Mouse (Mus musculus): ENCODE measurements around the gene Pdzd3. TPM values are rescaled to one million over a fixed set of nuclear protein-coding genes. Genes with fewer than 3 reads are reported as not detected.
"Not testable (repeated sequence)": the region's sequence is repeated elsewhere in the genome, so short reads cannot be mapped to it uniquely, and the experiment has no call there.

Gene Pdzd3
- 0.30 TPM in 1 of 2 replicates, not detected in the other for total RNA-seq (2021)
- long read RNA-seq, experiment 1 = 0 reads
- long read RNA-seq, experiment 2 = 0 reads

DNA sequence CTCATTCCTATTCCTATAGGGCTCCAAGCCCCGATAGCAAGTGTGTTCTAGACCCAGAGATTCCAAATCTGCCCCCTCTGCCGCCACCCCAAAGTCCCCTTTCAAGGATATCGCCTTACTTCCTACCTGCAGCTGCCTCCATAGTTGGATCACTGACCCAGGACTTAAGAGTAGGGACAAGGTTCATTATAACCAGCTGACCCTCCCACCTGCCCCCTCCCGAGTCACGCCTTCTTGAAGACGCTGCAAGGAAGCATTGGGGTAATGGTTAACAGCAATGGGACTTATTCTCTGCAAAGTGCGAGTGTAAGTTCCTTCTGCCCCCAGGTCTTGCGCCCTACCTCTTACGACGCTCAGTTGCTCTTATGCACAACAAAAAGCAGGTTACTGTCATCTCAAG lies at the start of gene Pdzd3:
Pdzd3 (minus strand) TSS at position 158 of the 400 bp plus-strand sequence.
- no peak for DNase-seq

- DNase-seq = not testable (repeated sequence)
Measured at GRCm38 (mm10) chr9:44300001-44300400, 48.7 kb upstream of the Pdzd3 start.

DNA sequence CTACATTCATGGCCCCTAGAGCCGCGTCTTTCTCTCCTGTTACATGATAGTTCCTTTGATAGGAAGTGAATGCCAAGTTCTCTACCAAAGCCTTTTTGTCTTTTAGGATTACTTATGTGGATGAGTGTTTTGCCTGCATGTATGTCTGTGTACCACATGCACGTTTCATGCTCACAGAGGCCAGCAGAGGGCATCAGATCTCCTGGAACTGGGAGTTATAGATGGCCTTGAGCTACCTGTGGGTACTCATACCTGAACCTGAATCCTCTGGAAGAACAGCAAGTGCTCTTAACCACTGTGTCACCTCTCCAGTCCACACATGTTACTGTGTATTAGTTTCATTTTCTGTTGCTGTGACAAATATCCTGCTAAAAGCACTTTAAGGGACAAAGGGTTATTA lies 41.2 kb upstream of the Pdzd3 start:
- DNase-seq = peak; percentile 56

- DNase-seq = peak; percentile 27
Measured at GRCm38 (mm10) chr9:44288959-44289291, 37.7 kb upstream of the Pdzd3 start.

- DNase-seq = peak; percentile 62
Measured at GRCm38 (mm10) chr9:44288076-44288958, 37.0 kb upstream of the Pdzd3 start, which contains the start of gene Abcg4. Gene Abcg4, minus strand, starts transcription at chr9:44288615.

DNA sequence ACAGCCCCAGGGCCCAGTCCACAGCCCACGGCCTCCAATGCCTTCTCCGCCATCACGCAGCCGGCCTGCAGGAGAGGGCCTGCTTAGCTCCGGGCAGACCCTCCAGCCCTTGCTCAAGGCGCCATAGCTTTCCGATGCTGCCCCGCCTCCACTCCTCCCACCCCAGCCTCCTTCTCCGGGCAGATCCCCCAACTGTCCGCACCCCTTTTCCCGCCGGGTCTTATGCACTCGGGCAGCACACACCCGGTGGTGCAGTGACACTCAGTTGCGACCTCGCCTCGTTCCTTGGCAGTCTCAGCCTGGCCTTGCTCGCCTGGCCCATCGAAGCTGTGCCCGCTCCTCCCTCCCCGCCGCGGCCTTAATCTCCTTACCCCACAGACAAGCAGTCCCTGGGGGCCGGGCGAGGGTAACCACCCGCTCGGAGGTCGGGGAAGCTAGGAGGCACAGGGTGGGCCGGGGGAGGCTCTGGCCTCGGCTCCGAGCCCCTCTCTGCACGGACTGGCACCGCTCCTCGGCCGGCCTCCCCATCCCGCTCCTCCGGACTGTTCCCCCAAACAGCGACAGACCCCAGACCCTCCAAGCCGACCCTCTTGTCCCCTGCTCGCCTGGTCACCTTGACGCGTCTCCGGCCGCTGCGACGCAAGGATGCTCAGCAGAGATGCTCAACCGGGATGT lies 36.3 kb upstream of the Pdzd3 start:
- peak; percentile 80 for DNase-seq

DNA sequence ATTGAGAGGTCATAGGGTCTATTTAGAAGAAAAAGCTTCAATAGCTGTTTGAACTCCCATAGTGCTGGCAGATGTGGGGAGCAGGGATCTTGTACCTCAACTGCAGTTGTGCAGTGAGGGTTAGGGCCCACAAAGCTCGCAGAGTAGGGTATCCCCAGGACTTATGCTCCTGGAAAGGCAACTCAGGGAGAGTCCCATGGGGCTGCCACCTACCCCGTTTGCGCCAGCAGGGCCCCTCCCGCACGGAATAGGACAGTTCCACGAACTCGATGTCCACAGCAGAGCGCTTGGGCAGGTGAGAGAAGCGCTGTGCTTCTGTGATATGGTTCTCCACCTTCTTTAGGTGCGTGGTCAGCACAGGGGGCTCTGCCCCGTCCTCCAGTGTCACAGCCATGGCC lies 35.7 kb upstream of the Pdzd3 start:
- peak; percentile 22 for DNase-seq

- DNase-seq = no peak
Measured at GRCm38 (mm10) chr9:44286256-44286850, 35.1 kb upstream of the Pdzd3 start.

- DNase-seq = peak; percentile 78
Measured at GRCm38 (mm10) chr9:44283183-44283582, 31.9 kb upstream of the Pdzd3 start.

DNA sequence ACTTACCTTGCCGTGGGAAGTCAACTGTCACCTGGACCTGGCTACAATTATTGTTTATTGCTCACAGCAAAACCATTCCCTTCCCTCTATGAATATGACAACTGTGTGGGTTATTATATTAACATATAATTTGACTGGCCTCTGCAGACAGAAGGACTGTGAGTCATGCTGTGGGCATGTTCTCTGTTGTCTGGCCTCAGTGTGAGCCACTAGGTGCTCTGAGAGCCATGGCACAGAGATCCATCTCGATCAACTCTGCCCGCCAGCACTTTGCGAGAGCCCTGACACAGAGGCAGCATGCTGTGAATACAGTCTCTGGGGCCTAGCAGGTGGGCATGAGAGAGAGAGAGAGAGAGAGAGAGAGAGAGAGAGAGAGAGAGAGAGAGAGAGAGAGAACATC lies 18.7 kb upstream of the Pdzd3 start:
- peak; percentile 49 for DNase-seq

DNA sequence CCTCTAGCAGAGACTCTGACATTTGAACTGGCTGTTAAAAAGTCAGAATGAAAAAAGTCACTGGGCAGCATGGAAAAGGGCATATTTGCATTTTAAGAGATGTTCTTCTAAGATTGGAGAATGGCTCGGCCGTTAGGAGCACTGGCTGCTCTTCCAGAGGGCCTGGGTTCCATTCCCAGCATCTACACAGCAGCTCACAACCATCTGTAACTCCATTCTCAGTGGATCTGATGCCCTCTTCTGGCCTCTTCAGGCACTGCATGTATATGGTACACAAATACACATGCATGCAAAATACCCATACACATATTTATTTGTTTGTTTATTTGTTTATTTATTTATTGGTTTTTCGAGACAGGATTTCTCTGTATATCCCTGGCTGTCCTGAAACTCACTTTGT lies 17.8 kb upstream of the Pdzd3 start:
- peak; percentile 36 for DNase-seq

- DNase-seq = no peak
Measured at GRCm38 (mm10) chr9:44268432-44268831, 17.2 kb upstream of the Pdzd3 start, which contains the start of gene Nlrx1. Gene Nlrx1, minus strand, starts transcription at chr9:44268599.

- peak; percentile 96 for DNase-seq
Measured at GRCm38 (mm10) chr9:44268027-44268360, 16.7 kb upstream of the Pdzd3 start.

- peak; percentile 53 for DNase-seq
Measured at GRCm38 (mm10) chr9:44267319-44268026, 16.2 kb upstream of the Pdzd3 start.

DNA sequence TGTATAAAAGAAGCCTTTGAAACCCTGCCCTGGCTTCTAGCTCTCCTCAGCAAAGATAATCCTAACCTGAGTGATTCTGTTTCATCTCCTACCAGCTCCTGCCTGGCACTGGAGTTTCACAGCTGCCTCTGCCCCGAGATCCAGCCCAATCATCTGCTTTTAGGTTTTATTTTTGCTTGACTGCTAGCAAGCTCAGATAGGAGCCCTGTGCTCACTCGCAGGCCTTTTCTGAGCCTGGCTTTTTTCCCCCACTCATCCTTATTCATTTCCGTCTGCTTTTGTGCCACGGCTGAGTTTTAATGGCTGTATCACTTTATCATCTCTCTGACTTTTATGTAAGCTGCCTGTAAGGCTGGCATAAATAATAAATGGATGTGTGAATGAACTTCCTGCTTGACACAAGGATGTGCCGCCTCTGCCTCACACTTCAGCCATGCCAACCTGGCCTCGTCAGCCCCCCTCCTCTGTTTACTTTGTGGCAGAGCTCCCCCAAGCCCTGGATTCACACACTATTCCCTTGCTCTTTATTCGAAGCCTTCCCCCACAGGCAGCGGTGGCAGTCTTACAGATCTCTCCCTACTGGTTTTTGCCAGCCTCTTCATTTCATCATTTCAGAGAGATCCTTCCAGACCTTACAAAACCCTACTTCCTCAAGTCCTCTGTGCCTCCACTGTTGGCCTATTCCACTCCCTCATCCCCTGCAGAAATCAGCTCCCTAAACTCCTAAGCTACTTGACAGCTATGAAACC lies 15.4 kb upstream of the Pdzd3 start:
- no peak for DNase-seq

- DNase-seq = peak; percentile 41
Measured at GRCm38 (mm10) chr9:44261388-44261787, 10.1 kb upstream of the Pdzd3 start.

- DNase-seq = no peak
Measured at GRCm38 (mm10) chr9:44259014-44259413, 7.7 kb upstream of the Pdzd3 start.

- DNase-seq = no peak
Measured at GRCm38 (mm10) chr9:44256213-44256612, 4.9 kb upstream of the Pdzd3 start.

GRCm38 (mm10) chr9:44255136-44255521 lies 3.9 kb upstream of the Pdzd3 start:
- no peak for DNase-seq

DNA sequence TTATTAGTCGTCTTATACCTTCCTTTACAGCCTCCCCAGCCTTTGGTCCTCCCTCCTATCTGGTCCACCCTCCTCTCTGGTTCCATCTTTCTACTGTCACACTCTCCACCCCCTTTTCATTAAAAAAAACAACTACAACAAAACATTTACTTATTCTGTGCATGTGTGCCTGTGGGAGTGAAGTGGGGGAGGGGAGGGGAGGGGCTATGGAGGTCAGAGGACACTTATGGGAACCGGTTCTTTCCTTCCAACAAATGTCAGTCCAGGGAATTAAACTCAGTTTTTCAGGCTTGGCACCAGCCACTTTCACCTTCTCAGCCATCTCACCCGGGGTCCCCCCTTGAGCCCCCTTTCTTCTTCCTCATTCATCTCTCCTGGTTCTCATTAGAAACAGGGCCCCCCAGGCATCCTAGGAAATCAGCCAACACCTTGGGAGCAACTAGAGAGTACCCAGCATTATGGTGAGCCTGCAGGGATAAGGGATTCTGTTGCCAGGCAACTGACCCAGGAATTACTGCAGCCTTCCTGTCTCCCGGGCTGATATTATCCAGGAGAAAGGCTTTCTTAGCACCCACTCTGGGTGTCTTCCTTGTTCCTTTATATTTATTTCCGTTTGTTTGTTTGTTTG lies 3.4 kb upstream of the Pdzd3 start:
- no peak for DNase-seq

DNA sequence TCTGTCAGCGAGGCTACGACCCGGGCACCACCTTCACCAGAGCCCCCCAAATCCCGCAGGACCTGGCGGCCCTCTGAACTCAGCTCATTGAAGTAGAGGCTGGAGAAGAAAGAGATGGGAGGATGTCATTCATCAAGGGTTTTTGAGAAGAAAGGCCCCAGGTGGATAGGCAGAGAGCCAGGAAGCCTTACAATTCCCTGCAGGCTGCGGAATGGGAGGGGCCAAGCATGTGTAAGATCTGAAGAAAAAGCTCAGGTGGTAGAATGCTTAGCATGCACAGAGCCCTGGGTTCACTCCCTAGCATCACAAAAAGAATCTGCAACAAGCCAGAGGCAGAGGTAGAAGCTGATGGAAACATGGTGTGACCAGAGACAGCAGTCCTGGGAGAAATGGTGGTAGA lies 2.2 kb upstream of the Pdzd3 start:
- DNase-seq = no peak

Data from adrenal gland, postnatal 14 days (tissue).